Mouse (Mus musculus) leukemia stem cell, adult 10-12 weeks (primary cell): ENCODE results near the gene Pla2g2e. TPM values are rescaled to one million over a fixed set of nuclear protein-coding genes. Genes with fewer than 3 reads are reported as not detected.

Source experiments
- polyA plus RNA-seq: library from polyadenylated mRNA; stranded (reverse); fragments of >175 nt; gene quantifications from 2 replicates; pipeline ENCODE4 v1.2.3, GENCODE M21; 2012; ENCODE audit warnings: low replicate concordance

Gene Pla2g2e
- 0.95 TPM in 1 of 2 replicates, not detected in the other for polyA plus RNA-seq

GRCm38 (mm10) chr4:138877731-138878130 is at the start of gene Pla2g2e:
Gene Pla2g2e (plus strand): TSS chr4:138877942.

GRCm38 (mm10) chr4:138863344-138863998 is 14.3 kb upstream of the Pla2g2e start, which contains the start of gene Pla2g5:
Gene Pla2g5 (minus strand): TSS chr4:138863482.

GRCm38 (mm10) chr4:138873864-138874263 is 3.9 kb upstream of the Pla2g2e start, which contains the start of gene Gm13030:
Gene Gm13030 (minus strand): TSS chr4:138873964.

GRCm38 (mm10) chr4:138913797-138914196 is 36.1 kb downstream of the Pla2g2e start, which contains the start of gene Otud3:
Gene Otud3 (minus strand): TSS chr4:138913945.

Other genes starting within 250 kb of the Pla2g2e start
- gene Vwa5b1, start 242.1 kb upstream of the Pla2g2e start, polyA plus RNA-seq, result not detected in 2 replicates
- not detected in 2 replicates for gene Pla2g2c, start 153.2 kb upstream of the Pla2g2e start, polyA plus RNA-seq
- gene Ubxn10, start 140.8 kb upstream of the Pla2g2e start, polyA plus RNA-seq, result not detected in 2 replicates
- 0.18 TPM in 1 of 2 replicates, not detected in the other for gene Pla2g2f, start 120.3 kb upstream of the Pla2g2e start, polyA plus RNA-seq
- gene Pla2g2d, start 102.2 kb upstream of the Pla2g2e start, polyA plus RNA-seq, result 0.57 TPM in 1 of 2 replicates, not detected in the other
- gene Pla2g5, start 14.5 kb upstream of the Pla2g2e start, polyA plus RNA-seq, result 4.9 TPM in 1 of 2 replicates, not detected in the other
- gene Gm13030, start 4.0 kb upstream of the Pla2g2e start, polyA plus RNA-seq, result not detected in 2 replicates
- gene Otud3, start 36.0 kb downstream of the Pla2g2e start, polyA plus RNA-seq, result 5.3 and 6.2 TPM in 2 replicates
- not detected in 2 replicates for gene Rnf186, start 89.2 kb downstream of the Pla2g2e start, polyA plus RNA-seq
- gene Tmco4, start 94.9 kb downstream of the Pla2g2e start, polyA plus RNA-seq, result 8.3 and 13.7 TPM in 2 replicates
- not detected in 2 replicates for gene Htr6, start 197.6 kb downstream of the Pla2g2e start, polyA plus RNA-seq
- 0.99 and 3.0 TPM in 2 replicates for gene Nbl1, start 215.1 kb downstream of the Pla2g2e start, polyA plus RNA-seq